Mouse (Mus musculus) liver, postnatal 0 days (tissue): Measurements from ENCODE around the gene Aspscr1. TPM values are rescaled to one million over a fixed set of nuclear protein-coding genes. Genes with fewer than 3 reads are reported as not detected.
A peak's percentile ranks its signal among the peaks of the same experiment; 100 is the strongest.

Experiments used
- ATAC-seq: fragments of 200-750 bp; cut with Nextera tagmentation; 2 replicates; pipeline ENCODE4 v1.8.0; 2017; ENCODE audit warnings: mild to moderate bottlenecking, moderate library complexity
- DNase-seq: peaks from one replicate; pipeline ENCODE4 v3.0.0-alpha.2; 2016
- H3K27ac ChIP-seq: fragments of 300-500 bp; sonication (generic); 2 replicates; pipeline ENCODE4 v1.5.1; 2014; ENCODE audit warnings: antibody characterized with exemption, moderate library complexity, mild to moderate bottlenecking, low read depth
- H3K27me3 ChIP-seq: fragments of 300-500 bp; sonication (generic); 2 replicates; pipeline ENCODE4 v1.6.1; 2014; ENCODE audit warnings: low read length, control low read depth, mixed read lengths; ENCODE audit not compliant: insufficient read depth
- H3K36me3 ChIP-seq: fragments of 300-500 bp; sonication (generic); replicated peaks from 2 replicates; pipeline ENCODE4 v1.6.1; 2014; ENCODE audit warnings: mild to moderate bottlenecking, control low read depth, low read length, moderate library complexity, mixed read lengths; ENCODE audit not compliant: insufficient read depth
- H3K4me1 ChIP-seq: fragments of 300-500 bp; sonication (generic); 2 replicates; pipeline ENCODE4 v1.6.1; 2014; ENCODE audit warnings: antibody characterized with exemption, mild to moderate bottlenecking, control low read depth; ENCODE audit not compliant: insufficient read depth
- H3K4me2 ChIP-seq: fragments of 300-500 bp; sonication (generic); 2 replicates; pipeline ENCODE4 v1.6.1; 2014; ENCODE audit warnings: low read depth, mild to moderate bottlenecking, low read length, moderate library complexity, mixed read lengths
- H3K4me3 ChIP-seq: fragments of 300-500 bp; sonication (generic); 2 replicates; pipeline ENCODE4 v1.5.1; 2014; ENCODE audit warnings: low read depth, low read length
- H3K9ac ChIP-seq: fragments of 300-500 bp; sonication (generic); replicated peaks from 2 replicates; pipeline ENCODE4 v1.6.1; 2014; ENCODE audit warnings: mild to moderate bottlenecking, moderate library complexity
- H3K9me3 ChIP-seq: fragments of 300-500 bp; sonication (generic); 2 replicates; pipeline ENCODE4 v1.6.1; 2016; ENCODE audit warnings: mild to moderate bottlenecking, control low read depth, low read length, mixed read lengths
- CTCF ChIP-seq: sonication (generic); IDR thresholded peaks from 2 replicates; pipeline ENCODE4 v1.5.1; 2016; ENCODE audit warnings: antibody characterized with exemption, low read depth
- EP300 ChIP-seq: IDR thresholded peaks from 2 replicates; pipeline ENCODE4 v1.6.1; 2016; ENCODE audit warnings: antibody characterized with exemption, low read depth, mild to moderate bottlenecking
- WGBS: fragments of 180-500 bp; shearing (Covaris S2); extraction: QIAGEN DNeasy Blood & Tissue Kit; methylation state at CpG from one replicate; pipeline ENCODE4 v1.1.7; 2014; ENCODE audit not compliant: insufficient replicate concordance; 5-methylcytosine and 5-hydroxymethylcytosine counted together
- microRNA-seq: library from miRNA; unstranded; fragments of <30 nt; microRNA quantifications from one replicate; pipeline ENCODE4, GENCODE M21; 2016
- polyA plus RNA-seq: library from polyadenylated mRNA; unstranded; fragments of >200 nt; fragmentation: Nextera tagmentation; extraction: Ambion mirVana; gene quantifications from 2 replicates; pipeline ENCODE4 v1.2.1, GENCODE M21; 2015

Gene Aspscr1
- polyA plus RNA-seq, 1 experiment from 2014 or later: 56.8 TPM

GRCm38 (mm10) chr11:120736424-120736823, 63.7 kb downstream of the Aspscr1 start:
- 65% methylated on average over 6 of the region's 6 CpGs for WGBS
- H3K36me3 ChIP-seq: no peaks in the 10 kb centered on the region
- TF ChIP-seq CTCF: no peak
- no peak for TF ChIP-seq EP300

DNA sequence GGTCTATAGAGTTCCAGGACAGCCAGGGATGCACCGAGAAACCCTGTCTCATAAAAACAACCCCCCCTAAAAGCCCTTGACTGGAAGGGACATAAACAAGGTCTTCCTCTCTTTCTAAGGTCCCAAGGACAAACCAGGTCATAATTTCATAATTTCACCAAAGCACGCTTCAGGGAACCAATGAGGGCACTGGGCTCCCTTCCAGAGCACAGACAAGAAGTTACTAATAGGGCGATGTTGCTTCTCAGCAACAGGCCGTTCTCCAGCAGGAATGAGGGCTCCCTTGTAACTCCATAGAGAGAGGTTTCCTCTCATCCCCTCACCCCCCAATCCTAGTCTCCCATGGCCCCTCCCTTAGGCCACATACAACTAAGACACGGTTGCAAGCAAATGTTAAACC, 68.2 kb downstream of the Aspscr1 start:
- Histone ChIP-seq H3K4me3 (no peak overlapping the region), H3K4me2 (no peak overlapping the region), H3K9me3 (no peaks in the 10 kb centered on the region), H3K9ac (no peak overlapping the region), H3K27ac (no peak overlapping the region), H3K27me3 (no peaks in the 10 kb centered on the region), H3K4me1 (no peaks in the 10 kb centered on the region), H3K36me3 (no peaks in the 10 kb centered on the region)
- WGBS: 90% methylated on average over 5 of the region's 5 CpGs
- TF ChIP-seq CTCF (no peak), EP300 (no peak)
- ATAC-seq (no peak), DNase-seq (no peak)

More at GRCm38 (mm10) chr11:120736424-120736823, 63.7 kb downstream of the Aspscr1 start:
- Histone ChIP-seq H3K27ac (no peak overlapping the region), H3K4me3 (no peak overlapping the region), H3K27me3 (0 out of 2 replicates have a peak, but pooled peaks cover 3% of the 10 kb centered on the region), H3K4me2 (no peak overlapping the region), H3K9ac (no peak overlapping the region), H3K4me1 (no peaks in the 10 kb centered on the region), H3K9me3 (no peaks in the 10 kb centered on the region)
- ATAC-seq (no peak), DNase-seq (no peak)

GRCm38 (mm10) chr11:120744121-120744701, 71.4 kb downstream of the Aspscr1 start:
- H3K4me2 ChIP-seq: no peak overlapping the region
- ATAC-seq (no peak), DNase-seq (no peak)
- H3K9ac ChIP-seq: no peak overlapping the region
- no peak for TF ChIP-seq EP300
- TF ChIP-seq CTCF: no peak
- H3K27me3 ChIP-seq: no peaks in the 10 kb centered on the region
- no peaks in the 10 kb centered on the region for H3K4me1 ChIP-seq
- no peak overlapping the region for H3K4me3 ChIP-seq
- H3K36me3 ChIP-seq: no peaks in the 10 kb centered on the region
- WGBS: 66% methylated on average over 7 of the region's 7 CpGs
- H3K9me3 ChIP-seq: no peaks in the 10 kb centered on the region
- H3K27ac ChIP-seq: no peak overlapping the region

- no peak overlapping the region for H3K27ac ChIP-seq
- no peaks in the 10 kb centered on the region for H3K36me3 ChIP-seq
- DNase-seq (no peak), ATAC-seq (no peak)
- no peak for TF ChIP-seq CTCF
- TF ChIP-seq EP300: no peak
- WGBS: 54% methylated on average over 4 of the region's 4 CpGs
- no peak overlapping the region for H3K4me2 ChIP-seq
- H3K9ac ChIP-seq: no peak overlapping the region
- H3K27me3 ChIP-seq: no peaks in the 10 kb centered on the region
- H3K4me3 ChIP-seq: no peak overlapping the region
- H3K4me1 ChIP-seq: no peaks in the 10 kb centered on the region
- H3K9me3 ChIP-seq: no peaks in the 10 kb centered on the region
These were observed 75.2 kb downstream of the Aspscr1 start for GRCm38 (mm10) chr11:120747974-120748373.

- H3K4me2 ChIP-seq: no peak overlapping the region
- no peaks in the 10 kb centered on the region for H3K36me3 ChIP-seq
- TF ChIP-seq EP300 (no peak), CTCF (peak; percentile 70)
- H3K4me1 ChIP-seq: no peaks in the 10 kb centered on the region
- no peak overlapping the region for H3K27ac ChIP-seq
- no peaks in the 10 kb centered on the region for H3K9me3 ChIP-seq
- no peak overlapping the region for H3K4me3 ChIP-seq
- peak; percentile 45 for DNase-seq
- ATAC-seq: no peak
- no peak overlapping the region for H3K9ac ChIP-seq
- H3K27me3 ChIP-seq: no peaks in the 10 kb centered on the region
- 50% methylated on average over 8 of the region's 8 CpGs for WGBS
These were observed 76.7 kb downstream of the Aspscr1 start for GRCm38 (mm10) chr11:120749430-120749829.

DNA sequence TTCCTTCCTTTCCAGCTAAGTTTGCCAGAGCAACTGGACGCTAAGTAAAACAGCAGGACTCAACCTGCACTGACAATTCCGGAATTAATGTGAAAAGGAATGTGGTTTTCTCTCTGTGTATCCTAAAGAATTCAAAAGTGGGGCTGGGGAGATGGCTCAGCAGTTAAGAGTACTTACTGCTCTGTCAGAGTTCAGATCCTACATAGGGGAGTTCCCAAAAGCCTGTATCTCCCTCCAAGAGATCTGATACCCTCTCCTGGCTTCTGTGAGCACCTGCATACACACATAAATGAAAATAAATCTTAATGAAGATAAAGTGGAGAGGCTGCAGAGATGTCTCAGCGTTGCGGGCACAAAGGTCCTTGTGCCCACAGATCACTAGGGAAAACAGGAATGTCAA, 78.8 kb downstream of the Aspscr1 start:
- Histone ChIP-seq H3K4me1 (no peaks in the 10 kb centered on the region), H3K27me3 (no peaks in the 10 kb centered on the region), H3K4me3 (no peak overlapping the region), H3K4me2 (no peak overlapping the region), H3K9me3 (no peaks in the 10 kb centered on the region), H3K27ac (no peak overlapping the region), H3K36me3 (no peaks in the 10 kb centered on the region), H3K9ac (no peak overlapping the region)
- 72% methylated on average over 4 of the region's 4 CpGs for WGBS
- TF ChIP-seq CTCF: no peak
- no peak for TF ChIP-seq EP300
- DNase-seq: no peak
- no peak for ATAC-seq

Small RNA genes lying within 50 kb of the gene (microRNA-seq; reads per million reads assigned to microRNA genes)
- 2.0 reads per million for gene Mir6936

Other genes with a start within 250 kb of the Aspscr1 start
- gene Nploc4, start 235.3 kb upstream of the Aspscr1 start, polyA plus RNA-seq: 12.5 and 12.8 TPM in 2 replicates
- gene Tspan10, start 230.3 kb upstream of the Aspscr1 start, polyA plus RNA-seq: not detected in 2 replicates
- gene Pde6g, start 219.5 kb upstream of the Aspscr1 start, polyA plus RNA-seq: 0.20 TPM in 1 of 2 replicates, not detected in the other
- 18.9 and 19.0 TPM in 2 replicates for gene Oxld1, start 214.9 kb upstream of the Aspscr1 start, polyA plus RNA-seq
- gene Ccdc137, start 214.9 kb upstream of the Aspscr1 start, polyA plus RNA-seq: 9.0 and 11.7 TPM in 2 replicates
- 11.9 and 13.5 TPM in 2 replicates for gene Arl16, start 205.4 kb upstream of the Aspscr1 start, polyA plus RNA-seq
- gene Mrpl12, start 188.4 kb upstream of the Aspscr1 start, polyA plus RNA-seq: 133 and 139 TPM in 2 replicates
- gene Slc25a10, start 181.1 kb upstream of the Aspscr1 start, polyA plus RNA-seq: 96.7 and 99.7 TPM in 2 replicates
- 58.5 and 66.9 TPM in 2 replicates for gene Gcgr, start 142.3 kb upstream of the Aspscr1 start, polyA plus RNA-seq
- gene Mcrip1, start 123.2 kb upstream of the Aspscr1 start, polyA plus RNA-seq: 59.2 and 61.0 TPM in 2 replicates
- gene Ppp1r27, start 121.8 kb upstream of the Aspscr1 start, polyA plus RNA-seq: 0.19 and 1.5 TPM in 2 replicates
- gene P4hb, start 99.7 kb upstream of the Aspscr1 start, polyA plus RNA-seq: 683 and 697 TPM in 2 replicates
- gene Arhgdia, start 91.3 kb upstream of the Aspscr1 start, polyA plus RNA-seq: 148 and 156 TPM in 2 replicates
- gene Alyref, start 74.6 kb upstream of the Aspscr1 start, polyA plus RNA-seq: 162 and 168 TPM in 2 replicates
- 46.1 and 47.5 TPM in 2 replicates for gene Anapc11, start 74.6 kb upstream of the Aspscr1 start, polyA plus RNA-seq
- 20.9 and 22.2 TPM in 2 replicates for gene Npb, start 64.5 kb upstream of the Aspscr1 start, polyA plus RNA-seq
- 217 and 222 TPM in 2 replicates for gene Pcyt2, start 55.0 kb upstream of the Aspscr1 start, polyA plus RNA-seq
- gene Sirt7, start 47.7 kb upstream of the Aspscr1 start, polyA plus RNA-seq: 34.3 TPM in 2 replicates
- gene Mafg, start 39.4 kb upstream of the Aspscr1 start, polyA plus RNA-seq: 30.8 and 35.8 TPM in 2 replicates
- 1.5 and 1.7 TPM in 2 replicates for gene Pycr1, start 29.2 kb upstream of the Aspscr1 start, polyA plus RNA-seq
- 0.26 and 0.50 TPM in 2 replicates for gene Myadml2, start 24.8 kb upstream of the Aspscr1 start, polyA plus RNA-seq
- gene Notum, start 11.8 kb upstream of the Aspscr1 start, polyA plus RNA-seq: 0.15 and 0.29 TPM in 2 replicates
- 81.0 and 88.0 TPM in 2 replicates for gene Cenpx, start 40.8 kb downstream of the Aspscr1 start, polyA plus RNA-seq
- 5.1 and 5.4 TPM in 2 replicates for gene Lrrc45, start 41.0 kb downstream of the Aspscr1 start, polyA plus RNA-seq
- gene Rac3, start 48.5 kb downstream of the Aspscr1 start, polyA plus RNA-seq: 0.36 and 0.38 TPM in 2 replicates
- gene Dcxr, start 54.3 kb downstream of the Aspscr1 start, polyA plus RNA-seq: 118 and 141 TPM in 2 replicates
- gene Cbr2, start 59.1 kb downstream of the Aspscr1 start, polyA plus RNA-seq: 0.26 and 0.94 TPM in 2 replicates
- gene Hmga1b, start 89.8 kb downstream of the Aspscr1 start, polyA plus RNA-seq: 1.6 and 2.3 TPM in 2 replicates
- 6.2 and 6.3 TPM in 2 replicates for gene Rfng, start 111.2 kb downstream of the Aspscr1 start, polyA plus RNA-seq
- gene Gps1, start 111.3 kb downstream of the Aspscr1 start, polyA plus RNA-seq: 50.8 and 51.9 TPM in 2 replicates
- gene Dus1l, start 123.4 kb downstream of the Aspscr1 start, polyA plus RNA-seq: 43.8 and 46.8 TPM in 2 replicates
- gene Fasn, start 151.6 kb downstream of the Aspscr1 start, polyA plus RNA-seq: 3.8 and 3.9 TPM in 2 replicates